Mouse (Mus musculus) stomach, postnatal 0 days (tissue): ENCODE measurements around the gene Samd10.

Experiments
- CTCF ChIP-seq: IDR thresholded peaks from 2 replicates; pipeline ENCODE4 v1.5.1; 2016; ENCODE audit warnings: antibody characterized with exemption, low read depth, mild to moderate bottlenecking, moderate library complexity
- EP300 ChIP-seq: optimal IDR thresholded peaks from 2 replicates; pipeline ENCODE3; 2016; ENCODE audit warnings: antibody characterized with exemption

DNA sequence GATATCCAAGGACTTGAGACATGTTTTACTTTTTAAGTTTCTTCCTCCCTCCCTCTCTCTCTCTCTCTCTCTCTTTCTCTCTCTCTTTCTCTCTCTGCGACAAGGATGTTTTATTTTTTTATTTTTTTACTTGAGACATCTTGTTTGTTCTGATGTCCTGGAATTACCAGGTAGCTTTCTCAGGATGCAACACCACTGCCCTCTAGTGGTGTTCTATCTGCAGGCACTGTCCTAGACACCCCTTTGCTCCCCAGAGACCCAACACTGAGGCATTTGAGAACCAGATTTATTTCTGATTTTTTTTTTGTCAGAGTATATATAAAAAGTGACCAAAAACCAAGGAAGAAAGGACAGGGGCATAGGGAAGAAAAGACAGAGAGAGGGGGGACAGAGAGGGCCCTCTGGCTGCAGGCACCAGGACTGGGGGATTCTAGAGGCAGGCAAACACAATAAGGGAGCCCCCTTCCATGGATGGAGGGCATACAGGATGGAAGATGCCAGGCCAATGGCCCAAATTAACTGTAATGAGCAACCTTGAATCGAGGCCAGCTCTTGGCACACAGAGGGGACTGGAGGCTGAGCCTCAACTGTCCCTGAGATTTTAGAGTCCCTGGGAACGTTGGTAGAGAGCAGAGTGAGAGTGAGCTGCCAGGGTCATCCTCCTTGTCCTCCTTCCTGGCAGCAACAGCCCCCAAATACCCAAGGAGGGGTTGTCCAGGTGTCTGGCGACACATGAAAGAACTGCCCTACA lies 3.9 kb downstream of the Samd10 start:
- TF ChIP-seq EP300 (no peak), CTCF (peak; percentile 78)
